Mouse (Mus musculus): ENCODE data around the gene Tmem131l. TPM values are rescaled to one million over a fixed set of nuclear protein-coding genes. Genes with fewer than 3 reads are reported as not detected.
A peak's percentile ranks its signal among the peaks of the same experiment; 100 is the strongest.

Gene Tmem131l
- polyA plus RNA-seq, 1 experiment from 2014 or later = 15.5 TPM

GRCm38 (mm10) chr3:83995254-83995830, 44.6 kb downstream of the Tmem131l start:
- TF ChIP-seq EP300 (optimal IDR thresholded peaks at IDR 0.05) (no peak), CTCF (IDR thresholded peaks at IDR 0.05; ENCODE audit: low read depth) (no peak)
- Histone ChIP-seq H3K4me3 (ENCODE audit: low read depth, low read length) (no peak overlapping the region), H3K4me1 (replicated peaks; ENCODE audit: control insufficient read depth, insufficient read depth) (peaks cover 13% of the 10 kb centered on the region; the same call in 1 of the 2 replicates), H3K36me3 (ENCODE audit: control insufficient read depth, insufficient read depth, low read length) (no peaks in the 10 kb centered on the region), H3K9ac (ENCODE audit: low read length) (no peak overlapping the region), H3K9me3 (ENCODE audit: control insufficient read depth, low read length) (no peaks in the 10 kb centered on the region), H3K27me3 (ENCODE audit: control insufficient read depth, insufficient read depth, low read length) (no peaks in the 10 kb centered on the region), H3K27ac (replicated peaks) (no peak overlapping the region), H3K4me2 (replicated peaks; ENCODE audit: low read depth) (no peak overlapping the region)
- DNase-seq (ENCODE audit: low spot score) (no peak), ATAC-seq (ENCODE audit: low FRiP score, low TSS enrichment) (no peak)
- 66% methylated on average over 9 of the region's 9 CpGs for WGBS

- ATAC-seq (ENCODE audit: low FRiP score, low TSS enrichment) (peak; percentile 85), DNase-seq (ENCODE audit: low spot score) (peak; percentile 76)
- peaks cover 13% of the 10 kb centered on the region; the same call in 1 of the 2 replicates for H3K4me1 ChIP-seq (replicated peaks; ENCODE audit: control insufficient read depth, insufficient read depth)
- WGBS = 36% methylated on average over 8 of the region's 8 CpGs
- no peaks in the 10 kb centered on the region for H3K9me3 ChIP-seq (ENCODE audit: control insufficient read depth, low read length)
- H3K4me3 ChIP-seq (ENCODE audit: low read depth, low read length) = no peak overlapping the region
- H3K27ac ChIP-seq (replicated peaks) = 0 out of 2 replicates have a peak overlapping the region, but pooled peaks have one; percentile 18
- no peak overlapping the region for H3K4me2 ChIP-seq (replicated peaks; ENCODE audit: low read depth)
- peak; percentile 49 for TF ChIP-seq CTCF (IDR thresholded peaks at IDR 0.05; ENCODE audit: low read depth)
- no peak for TF ChIP-seq EP300 (optimal IDR thresholded peaks at IDR 0.05)
- H3K9ac ChIP-seq (ENCODE audit: low read length) = 0 out of 2 replicates have a peak overlapping the region, but pooled peaks have one; percentile 27
- no peaks in the 10 kb centered on the region for H3K36me3 ChIP-seq (ENCODE audit: control insufficient read depth, insufficient read depth, low read length)
- no peaks in the 10 kb centered on the region for H3K27me3 ChIP-seq (ENCODE audit: control insufficient read depth, insufficient read depth, low read length)
These were observed 45.6 kb downstream of the Tmem131l start for GRCm38 (mm10) chr3:83994217-83994839.

- DNase-seq (ENCODE audit: low spot score) = peak; percentile 55
- ATAC-seq (ENCODE audit: low FRiP score, low TSS enrichment) = peak; percentile 71
- Histone ChIP-seq H3K36me3 (ENCODE audit: control insufficient read depth, insufficient read depth, low read length) (no peaks in the 10 kb centered on the region), H3K9ac (ENCODE audit: low read length) (no peak overlapping the region), H3K4me3 (ENCODE audit: low read depth, low read length) (no peak overlapping the region), H3K9me3 (ENCODE audit: control insufficient read depth, low read length) (no peaks in the 10 kb centered on the region), H3K4me2 (replicated peaks; ENCODE audit: low read depth) (no peak overlapping the region), H3K27me3 (ENCODE audit: control insufficient read depth, insufficient read depth, low read length) (no peaks in the 10 kb centered on the region), H3K4me1 (replicated peaks; ENCODE audit: control insufficient read depth, insufficient read depth) (peaks cover 18% of the 10 kb centered on the region; the same call in 1 of the 2 replicates), H3K27ac (replicated peaks) (peak overlapping the region; percentile 71)
- WGBS = 40% methylated on average over 8 of the region's 8 CpGs
- no peak for TF ChIP-seq EP300 (optimal IDR thresholded peaks at IDR 0.05)
- TF ChIP-seq CTCF (IDR thresholded peaks at IDR 0.05; ENCODE audit: low read depth) = peak; percentile 49
These were observed 46.9 kb downstream of the Tmem131l start for GRCm38 (mm10) chr3:83993089-83993516.

GRCm38 (mm10) chr3:83991691-83992524, 48.1 kb downstream of the Tmem131l start:
- H3K4me1 ChIP-seq (replicated peaks; ENCODE audit: control insufficient read depth, insufficient read depth) = peaks cover 18% of the 10 kb centered on the region; the same call in 1 of the 2 replicates
- 83% methylated on average over 8 of the region's 8 CpGs for WGBS
- ATAC-seq (ENCODE audit: low FRiP score, low TSS enrichment) = no peak
- H3K4me3 ChIP-seq (ENCODE audit: low read depth, low read length) = no peak overlapping the region
- H3K4me2 ChIP-seq (replicated peaks; ENCODE audit: low read depth) = no peak overlapping the region
- TF ChIP-seq EP300 (optimal IDR thresholded peaks at IDR 0.05) = no peak
- no peak overlapping the region for H3K27ac ChIP-seq (replicated peaks)
- no peaks in the 10 kb centered on the region for H3K27me3 ChIP-seq (ENCODE audit: control insufficient read depth, insufficient read depth, low read length)
- no peaks in the 10 kb centered on the region for H3K9me3 ChIP-seq (ENCODE audit: control insufficient read depth, low read length)
- DNase-seq (ENCODE audit: low spot score) = no peak
- H3K36me3 ChIP-seq (ENCODE audit: control insufficient read depth, insufficient read depth, low read length) = no peaks in the 10 kb centered on the region
- H3K9ac ChIP-seq (ENCODE audit: low read length) = no peak overlapping the region

GRCm38 (mm10) chr3:83988214-83988613, 51.8 kb downstream of the Tmem131l start:
- Histone ChIP-seq H3K9me3 (ENCODE audit: control insufficient read depth, low read length) (no peaks in the 10 kb centered on the region), H3K36me3 (ENCODE audit: control insufficient read depth, insufficient read depth, low read length) (no peaks in the 10 kb centered on the region), H3K4me2 (replicated peaks; ENCODE audit: low read depth) (no peak overlapping the region), H3K4me3 (ENCODE audit: low read depth, low read length) (no peak overlapping the region), H3K27me3 (ENCODE audit: control insufficient read depth, insufficient read depth, low read length) (no peaks in the 10 kb centered on the region), H3K9ac (ENCODE audit: low read length) (peak overlapping the region; percentile 38; the same call in 1 of the 2 replicates), H3K4me1 (replicated peaks; ENCODE audit: control insufficient read depth, insufficient read depth) (peaks cover 5% of the 10 kb centered on the region), H3K27ac (replicated peaks) (peak overlapping the region; percentile 50; the same call in 1 of the 2 replicates)
- ATAC-seq (ENCODE audit: low FRiP score, low TSS enrichment) (no peak), DNase-seq (ENCODE audit: low spot score) (no peak)
- TF ChIP-seq EP300 (optimal IDR thresholded peaks at IDR 0.05) (no peak), CTCF (IDR thresholded peaks at IDR 0.05; ENCODE audit: low read depth) (no peak)
- 20% methylated on average over 4 of the region's 4 CpGs for WGBS

Measured in stomach, postnatal 0 days (tissue).